23 mouse cellular contexts compared by ENCODE assay signal in genomic region chr9:17393061-17393460, GRCm38 (mm10).
DNase-seq lines count a peak whose midpoint lies in the region; ATAC-seq lines count a peak whose summit lies in the region.
"Had no signal": no experiment of that assay in that cellular context is flagged by ENCODE, and none has a peak within 500 bp of the region (broad histone marks: within the 10 kb centered on the region; RNA-seq: fewer than 3 reads in every experiment).

No protein-coding gene starts in this region.

- H3K4me2 ChIP-seq in forebrain, embryonic 16.5 days (ENCODE audit: low read length): no peak overlapping the region
- H3K4me2 ChIP-seq: heart, embryonic 11.5 days; hindbrain, embryonic 15.5 days; limb, embryonic 15.5 days; lung, embryonic 14.5 days; midbrain, embryonic 12.5 days; neural tube, embryonic 15.5 days had no signal

- H3K27ac ChIP-seq in forebrain, embryonic 16.5 days (ENCODE audit: low read length): no peak overlapping the region
- H3K27ac ChIP-seq: hindbrain, embryonic 15.5 days; limb, embryonic 15.5 days; liver, embryonic 14.5 days; midbrain, embryonic 12.5 days; neural tube, embryonic 15.5 days had no signal

- intact Hi-C loops in left cerebral cortex, postnatal 14 days (cut with DNase I): loop anchor here (5.0 kb wide), 1 partner anchor 461 kb away; no protein-coding TSS in a partner anchor
- intact Hi-C loops in left cerebral cortex, postnatal 4 days (cut with DNase I): no loop called here

- H3K4me3 ChIP-seq in forebrain, embryonic 16.5 days (replicated peaks; ENCODE audit: low read length): no peak overlapping the region
- H3K4me3 ChIP-seq: hindbrain, embryonic 15.5 days; limb, embryonic 15.5 days; midbrain, embryonic 12.5 days; neural tube, embryonic 15.5 days had no signal

- H3K36me3 ChIP-seq in forebrain, embryonic 16.5 days (ENCODE audit: control insufficient read depth, insufficient read depth): no peaks in the 10 kb centered on the region
- H3K36me3 ChIP-seq: hindbrain, embryonic 15.5 days; limb, embryonic 15.5 days; midbrain, embryonic 12.5 days; neural tube, embryonic 15.5 days had no signal

- peak; percentile 84 for ATAC-seq in forebrain, embryonic 16.5 days

- DNase-seq in frontal cortex, adult 2 months (ENCODE audit: extremely low spot score in 1 of 2, low spot score in 1 of 2): peak; percentile 37 to 79
- DNase-seq in frontal cortex, postnatal 14 days (ENCODE audit: low spot score in 2 of 2): no peak
- peak; percentile 9 to 52 for DNase-seq in left cerebral cortex, postnatal 14 days (ENCODE audit: low spot score in 2 of 2)
- no peak for DNase-seq in left cerebral cortex, postnatal 4 days
- no peak for DNase-seq in yolk sac, embryonic 10.5 days (ENCODE audit: low spot score)
- DNase-seq in gastrocnemius, postnatal 10 days: no peak
- DNase-seq: adrenal gland, adult 2 months; cerebellum, adult 2 months; cerebellum, postnatal 25 days; embryo, embryonic 11 days; kidney, adult 8-10 months; kidney, postnatal 10 days; lung, embryonic 14.5 days; right cerebral cortex, postnatal 14 days; spleen, adult 18-20 months; thymus, postnatal 14 days had no signal

- no peaks in the 10 kb centered on the region for H3K4me1 ChIP-seq in forebrain, embryonic 16.5 days (replicated peaks; ENCODE audit: control insufficient read depth, insufficient read depth, low read length)
- H3K4me1 ChIP-seq: hindbrain, embryonic 15.5 days; limb, embryonic 15.5 days; midbrain, embryonic 12.5 days; neural tube, embryonic 15.5 days had no signal

- H3K27me3 ChIP-seq in forebrain, embryonic 16.5 days (replicated peaks; ENCODE audit: control insufficient read depth, insufficient read depth, low read length): no peaks in the 10 kb centered on the region
- H3K27me3 ChIP-seq: hindbrain, embryonic 15.5 days; limb, embryonic 15.5 days; midbrain, embryonic 12.5 days; neural tube, embryonic 15.5 days had no signal

- no peak overlapping the region for H3K9ac ChIP-seq in forebrain, embryonic 16.5 days (replicated peaks; ENCODE audit: low read depth, low read length)
- H3K9ac ChIP-seq: hindbrain, embryonic 15.5 days; limb, embryonic 15.5 days; liver, embryonic 14.5 days; lung, embryonic 14.5 days; midbrain, embryonic 12.5 days; neural tube, embryonic 15.5 days had no signal

- no peaks in the 10 kb centered on the region for H3K9me3 ChIP-seq in forebrain, embryonic 16.5 days (ENCODE audit: control insufficient read depth, low read length)
- H3K9me3 ChIP-seq: hindbrain, embryonic 15.5 days; limb, embryonic 15.5 days; midbrain, embryonic 12.5 days; neural tube, embryonic 15.5 days had no signal

Comparison
In these comparisons a context has a peak if more than half of its experiments do, and no peak if none do; other contexts are left out.
1. DNase-seq: peak in frontal cortex, adult 2 months (2 of 2) and left cerebral cortex, postnatal 14 days (2 of 2); none in frontal cortex, postnatal 14 days (0 of 2), left cerebral cortex, postnatal 4 days (single experiment), yolk sac, embryonic 10.5 days (single experiment) and gastrocnemius, postnatal 10 days (single experiment).